Mouse (Mus musculus) limb, embryonic 13.5 days (tissue): ENCODE measurements around the gene Skap1. TPM values are rescaled to one million over a fixed set of nuclear protein-coding genes. Genes with fewer than 3 reads are reported as not detected.

ENCODE experiments used
- ATAC-seq: fragments of 200-750 bp; cut with Nextera tagmentation; 2 replicates; pipeline ENCODE4 v1.8.0; 2017; ENCODE audit warnings: low read depth, moderate number of reproducible peaks, moderate TSS enrichment; ENCODE audit not compliant: low FRiP score
- H3K27ac ChIP-seq: fragments of 300-500 bp; sonication (generic); 2 replicates; pipeline ENCODE4 v1.5.1; 2015; ENCODE audit warnings: inconsistent platforms, mild to moderate bottlenecking, moderate library complexity
- H3K27me3 ChIP-seq: fragments of 300-500 bp; sonication (generic); 2 replicates; pipeline ENCODE4 v1.6.1; 2015; ENCODE audit warnings: mild to moderate bottlenecking, inconsistent platforms
- H3K36me3 ChIP-seq: fragments of 300-500 bp; sonication (generic); 2 replicates; pipeline ENCODE4 v1.6.1; 2015; ENCODE audit warnings: inconsistent platforms, mild to moderate bottlenecking, moderate library complexity
- H3K4me1 ChIP-seq: fragments of 300-500 bp; sonication (generic); 2 replicates; pipeline ENCODE4 v1.6.1; 2015; ENCODE audit warnings: inconsistent platforms
- H3K4me2 ChIP-seq: fragments of 300-500 bp; sonication (generic); replicated peaks from 2 replicates; pipeline ENCODE4 v1.6.1; 2015; ENCODE audit warnings: inconsistent platforms, mild to moderate bottlenecking, moderate library complexity
- H3K4me3 ChIP-seq: fragments of 300-500 bp; sonication (generic); 2 replicates; pipeline ENCODE4 v1.5.1; 2015; ENCODE audit warnings: moderate library complexity, mild to moderate bottlenecking, inconsistent platforms
- H3K9ac ChIP-seq: fragments of 300-500 bp; sonication (generic); 2 replicates; pipeline ENCODE4 v1.6.1; 2015; ENCODE audit warnings: mild to moderate bottlenecking, inconsistent platforms
- H3K9me3 ChIP-seq: fragments of 300-500 bp; sonication (generic); 2 replicates; pipeline ENCODE4 v1.6.1; 2016; ENCODE audit warnings: inconsistent platforms
- whole genome bisulfite sequencing: fragments of 180-500 bp; shearing (Covaris S2); methylation state at CpG from one replicate; pipeline ENCODE4 v1.1.7; 2015; 5-methylcytosine and 5-hydroxymethylcytosine counted together
- polyA plus RNA-seq: library from polyadenylated mRNA; unstranded; fragments of >200 nt; fragmentation: Nextera tagmentation; extraction: Ambion mirVana; gene quantifications from 2 replicates; pipeline ENCODE4 v1.2.1, GENCODE M21; 2015

Gene Skap1
- polyA plus RNA-seq, result 0.61 and 0.72 TPM in 2 replicates

- WGBS, result 6% methylated on average over 33 of the region's 42 CpGs
- ATAC-seq, result no peak
- peak within 1 kb of the TSS; percentile 58 for H3K4me2 ChIP-seq
- H3K27ac ChIP-seq, result no peak within 1 kb of the TSS
- no peak within 1 kb of the TSS for H3K9ac ChIP-seq
- no peaks in the 10 kb centered on the region for H3K36me3 ChIP-seq
- H3K4me1 ChIP-seq, result peaks cover 10% of the 10 kb centered on the region
- H3K9me3 ChIP-seq, result no peaks in the 10 kb centered on the region
- H3K4me3 ChIP-seq, result peak within 1 kb of the TSS; percentile 35
- H3K27me3 ChIP-seq, result peaks cover 80% of the 10 kb centered on the region
Observed at GRCm38 (mm10) chr11:96463986-96464715, at the start of gene Skap1. Skap1 (plus strand) TSS chr11:96464593.

- no peaks in the 10 kb centered on the region for H3K9me3 ChIP-seq
- H3K36me3 ChIP-seq, result no peaks in the 10 kb centered on the region
- ATAC-seq, result no peak
- 16% methylated on average over 5 of the region's 5 CpGs for WGBS
- peaks cover 67% of the 10 kb centered on the region for H3K27me3 ChIP-seq
- H3K4me2 ChIP-seq, result peak overlapping the region; percentile 27; the same call in 1 of the 2 replicates
- H3K4me3 ChIP-seq, result no peak overlapping the region
- no peak overlapping the region for H3K9ac ChIP-seq
- H3K27ac ChIP-seq, result no peak overlapping the region
- H3K4me1 ChIP-seq, result peaks cover 14% of the 10 kb centered on the region
Observed at GRCm38 (mm10) chr11:96421074-96421473, 43.3 kb upstream of the Skap1 start.

GRCm38 (mm10) chr11:96421517-96422265, 42.7 kb upstream of the Skap1 start:
- ATAC-seq, result peak; percentile 90
- H3K4me2 ChIP-seq, result peak overlapping the region; percentile 27; the same call in 1 of the 2 replicates
- H3K4me3 ChIP-seq, result no peak overlapping the region
- H3K27ac ChIP-seq, result 0 out of 2 replicates have a peak overlapping the region, but pooled peaks have one; percentile 1
- H3K9me3 ChIP-seq, result no peaks in the 10 kb centered on the region
- H3K4me1 ChIP-seq, result peaks cover 14% of the 10 kb centered on the region
- peaks cover 66% of the 10 kb centered on the region for H3K27me3 ChIP-seq
- no peak overlapping the region for H3K9ac ChIP-seq
- WGBS, result 7% methylated on average over 11 of the region's 11 CpGs
- H3K36me3 ChIP-seq, result no peaks in the 10 kb centered on the region

- H3K9me3 ChIP-seq, result no peaks in the 10 kb centered on the region
- H3K4me3 ChIP-seq, result no peak overlapping the region
- no peak overlapping the region for H3K9ac ChIP-seq
- no peaks in the 10 kb centered on the region for H3K36me3 ChIP-seq
- 86% methylated on average over 6 of the region's 6 CpGs for WGBS
- peaks cover 14% of the 10 kb centered on the region for H3K4me1 ChIP-seq
- H3K4me2 ChIP-seq, result no peak overlapping the region
- ATAC-seq, result no peak
- H3K27me3 ChIP-seq, result peaks cover 69% of the 10 kb centered on the region
- no peak overlapping the region for H3K27ac ChIP-seq
Observed at GRCm38 (mm10) chr11:96425193-96425592, 39.2 kb upstream of the Skap1 start.

GRCm38 (mm10) chr11:96426191-96426590, 38.2 kb upstream of the Skap1 start:
- no peaks in the 10 kb centered on the region for H3K36me3 ChIP-seq
- peaks cover 70% of the 10 kb centered on the region for H3K27me3 ChIP-seq
- 37% methylated on average over 6 of the region's 6 CpGs for WGBS

GRCm38 (mm10) chr11:96426805-96427204, 37.6 kb upstream of the Skap1 start:
- H3K27me3 ChIP-seq, result peaks cover 64% of the 10 kb centered on the region
- no peak for ATAC-seq
- H3K4me2 ChIP-seq, result no peak overlapping the region
- H3K36me3 ChIP-seq, result no peaks in the 10 kb centered on the region
- no peak overlapping the region for H3K27ac ChIP-seq
- H3K4me1 ChIP-seq, result peaks cover 3% of the 10 kb centered on the region; the same call in 1 of the 2 replicates
- H3K9ac ChIP-seq, result no peak overlapping the region
- WGBS, result 47% methylated on average over 2 of the region's 2 CpGs
- no peak overlapping the region for H3K4me3 ChIP-seq
- no peaks in the 10 kb centered on the region for H3K9me3 ChIP-seq

More at GRCm38 (mm10) chr11:96426191-96426590, 38.2 kb upstream of the Skap1 start:
- Histone ChIP-seq H3K4me2 (no peak overlapping the region), H3K9ac (no peak overlapping the region), H3K27ac (no peak overlapping the region), H3K4me1 (peaks cover 9% of the 10 kb centered on the region), H3K4me3 (no peak overlapping the region), H3K9me3 (no peaks in the 10 kb centered on the region)
- ATAC-seq, result no peak

GRCm38 (mm10) chr11:96429062-96429461, 35.3 kb upstream of the Skap1 start:
- no peak overlapping the region for H3K4me2 ChIP-seq
- no peaks in the 10 kb centered on the region for H3K4me1 ChIP-seq
- no peak overlapping the region for H3K9ac ChIP-seq
- 74% methylated on average over 2 of the region's 2 CpGs for WGBS
- no peaks in the 10 kb centered on the region for H3K9me3 ChIP-seq
- H3K27me3 ChIP-seq, result peaks cover 67% of the 10 kb centered on the region
- no peak for ATAC-seq
- no peak overlapping the region for H3K4me3 ChIP-seq
- no peak overlapping the region for H3K27ac ChIP-seq
- H3K36me3 ChIP-seq, result no peaks in the 10 kb centered on the region

GRCm38 (mm10) chr11:96429891-96430290, 34.5 kb upstream of the Skap1 start:
- H3K9ac ChIP-seq, result no peak overlapping the region
- no peak for ATAC-seq

GRCm38 (mm10) chr11:96431871-96432270, 32.5 kb upstream of the Skap1 start:
- Histone ChIP-seq H3K9ac (0 out of 2 replicates have a peak overlapping the region, but pooled peaks have one; percentile 1), H3K9me3 (no peaks in the 10 kb centered on the region), H3K27ac (no peak overlapping the region), H3K27me3 (peaks cover 55% of the 10 kb centered on the region), H3K4me2 (no peak overlapping the region), H3K4me3 (no peak overlapping the region), H3K4me1 (no peaks in the 10 kb centered on the region), H3K36me3 (no peaks in the 10 kb centered on the region)
- WGBS, result 16% methylated on average over 9 of the region's 9 CpGs
- ATAC-seq, result no peak

More at GRCm38 (mm10) chr11:96429891-96430290, 34.5 kb upstream of the Skap1 start:
- Histone ChIP-seq H3K4me2 (no peak overlapping the region), H3K27me3 (peaks cover 62% of the 10 kb centered on the region), H3K9me3 (no peaks in the 10 kb centered on the region), H3K36me3 (no peaks in the 10 kb centered on the region), H3K4me1 (no peaks in the 10 kb centered on the region), H3K4me3 (no peak overlapping the region), H3K27ac (no peak overlapping the region)
- WGBS, result 59% methylated on average over 5 of the region's 5 CpGs

- no peak overlapping the region for H3K4me2 ChIP-seq
- H3K27me3 ChIP-seq, result peaks cover 61% of the 10 kb centered on the region
- H3K27ac ChIP-seq, result no peak overlapping the region
- WGBS, result 66% methylated on average over 6 of the region's 6 CpGs
- H3K4me3 ChIP-seq, result no peak overlapping the region
- H3K9ac ChIP-seq, result no peak overlapping the region
- H3K4me1 ChIP-seq, result no peaks in the 10 kb centered on the region
- ATAC-seq, result no peak
- H3K36me3 ChIP-seq, result no peaks in the 10 kb centered on the region
- H3K9me3 ChIP-seq, result no peaks in the 10 kb centered on the region
Observed at GRCm38 (mm10) chr11:96434888-96435287, 29.5 kb upstream of the Skap1 start.

- Histone ChIP-seq H3K27me3 (peaks cover 58% of the 10 kb centered on the region), H3K4me2 (no peak overlapping the region), H3K27ac (no peak overlapping the region), H3K9me3 (no peaks in the 10 kb centered on the region), H3K9ac (no peak overlapping the region), H3K4me3 (no peak overlapping the region), H3K4me1 (no peaks in the 10 kb centered on the region), H3K36me3 (no peaks in the 10 kb centered on the region)
- ATAC-seq, result no peak
- WGBS, result 65% methylated on average over 7 of the region's 7 CpGs
Observed at GRCm38 (mm10) chr11:96436525-96436924, 27.9 kb upstream of the Skap1 start.

GRCm38 (mm10) chr11:96438787-96439186, 25.6 kb upstream of the Skap1 start:
- Histone ChIP-seq H3K9ac (no peak overlapping the region), H3K4me1 (no peaks in the 10 kb centered on the region), H3K4me3 (no peak overlapping the region), H3K4me2 (no peak overlapping the region), H3K27ac (no peak overlapping the region), H3K27me3 (peaks cover 48% of the 10 kb centered on the region), H3K9me3 (no peaks in the 10 kb centered on the region), H3K36me3 (no peaks in the 10 kb centered on the region)
- no peak for ATAC-seq
- 5% methylated on average over 7 of the region's 7 CpGs for WGBS
